Comparison of ENCODE assay signal across 8 mouse cellular contexts in the genomic region with DNA sequence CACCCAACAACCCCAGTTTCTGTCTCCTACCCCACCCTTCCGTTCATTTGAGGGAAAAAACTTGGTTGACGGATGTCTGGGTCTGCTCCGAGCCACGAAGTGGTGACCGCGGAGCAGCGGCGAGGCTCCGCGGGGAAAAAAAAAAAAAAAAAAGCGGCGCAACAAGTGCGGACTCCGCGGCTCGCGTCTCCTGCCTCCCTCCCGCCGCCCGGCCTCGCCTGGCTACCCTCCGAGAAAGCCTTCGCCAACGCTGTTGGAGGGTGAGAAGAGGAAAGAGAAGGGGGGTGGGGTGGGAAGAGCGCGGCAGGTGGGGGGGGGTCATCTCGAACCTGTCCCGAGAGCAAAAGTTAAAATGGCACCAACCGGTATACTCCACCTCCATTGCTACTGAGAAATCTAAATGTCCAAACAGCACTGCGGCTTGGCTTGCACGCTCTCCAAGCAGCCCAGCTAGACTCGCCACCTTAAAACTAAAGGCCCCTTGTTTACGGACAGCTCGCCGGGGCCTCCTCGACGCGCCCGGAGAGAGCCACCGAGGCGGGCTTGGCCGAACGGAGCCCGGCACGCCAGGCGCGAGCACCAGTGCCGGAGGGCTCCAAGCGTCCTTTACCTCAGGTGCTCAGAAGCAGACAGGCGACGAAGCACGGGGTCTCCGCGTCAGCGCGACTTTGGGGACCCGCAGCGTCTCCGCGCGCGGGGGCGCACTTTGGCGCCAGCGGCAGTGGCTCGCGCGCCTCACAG. TPM values are rescaled to one million over a fixed set of nuclear protein-coding genes. Genes with fewer than 3 reads are reported as not detected.
DNase-seq lines count a peak whose midpoint lies in the region; ATAC-seq lines count a peak whose summit lies in the region.

No protein-coding gene starts in this region.

- H3K4me3 ChIP-seq in kidney, embryonic 14.5 days (ENCODE audit: low read length) = peak overlapping the region; percentile 48
- peak overlapping the region; percentile 67 for H3K4me3 ChIP-seq in heart, embryonic 13.5 days
- H3K4me3 ChIP-seq in limb, embryonic 11.5 days (ENCODE audit: low read depth, low read length) = peak overlapping the region; percentile 45
- peak overlapping the region; percentile 47 for H3K4me3 ChIP-seq in neural tube, embryonic 11.5 days (ENCODE audit: low read depth, low read length)

- H3K27ac ChIP-seq in kidney, embryonic 14.5 days (ENCODE audit: low read depth, low read length) = no peak overlapping the region
- H3K27ac ChIP-seq in heart, embryonic 13.5 days (replicated peaks) = peak overlapping the region; percentile 74
- H3K27ac ChIP-seq in limb, embryonic 11.5 days (replicated peaks; ENCODE audit: low read depth, low read length) = no peak overlapping the region
- H3K27ac ChIP-seq in neural tube, embryonic 11.5 days (ENCODE audit: low read depth, low read length) = no peak overlapping the region

- no peak for ATAC-seq in kidney, embryonic 14.5 days (ENCODE audit: low FRiP score, low TSS enrichment)
- no peak for ATAC-seq in heart, embryonic 13.5 days (ENCODE audit: extremely low read depth, insufficient number of reproducible peaks, low FRiP score, low TSS enrichment)
- no peak for ATAC-seq in limb, embryonic 11.5 days (ENCODE audit: insufficient number of reproducible peaks, low FRiP score, low TSS enrichment, low read depth)
- no peak for ATAC-seq in neural tube, embryonic 11.5 days (ENCODE audit: insufficient read depth, low FRiP score, low TSS enrichment)

- peak overlapping the region; percentile 62; the same call in 1 of the 2 replicates for H3K9ac ChIP-seq in kidney, embryonic 14.5 days (ENCODE audit: low read depth, low read length)
- peak overlapping the region; percentile 84 for H3K9ac ChIP-seq in heart, embryonic 13.5 days
- peak overlapping the region; percentile 13; the same call in 1 of the 2 replicates for H3K9ac ChIP-seq in limb, embryonic 11.5 days (ENCODE audit: low read length)
- H3K9ac ChIP-seq in neural tube, embryonic 11.5 days (ENCODE audit: low read length) = no peak overlapping the region; the same call in 1 of the 2 replicates

- no peaks in the 10 kb centered on the region for H3K36me3 ChIP-seq in kidney, embryonic 14.5 days (ENCODE audit: control insufficient read depth, insufficient read depth, low read length)
- H3K36me3 ChIP-seq in heart, embryonic 13.5 days = peaks cover 11% of the 10 kb centered on the region
- H3K36me3 ChIP-seq in limb, embryonic 11.5 days (ENCODE audit: control insufficient read depth, insufficient read depth, low read length) = no peaks in the 10 kb centered on the region
- no peaks in the 10 kb centered on the region for H3K36me3 ChIP-seq in neural tube, embryonic 11.5 days (ENCODE audit: control insufficient read depth, insufficient read depth, low read length)

- H3K4me2 ChIP-seq in kidney, embryonic 14.5 days (replicated peaks; ENCODE audit: low read depth, low read length) = peak overlapping the region; percentile 71
- H3K4me2 ChIP-seq in heart, embryonic 13.5 days = peak overlapping the region; percentile 77
- H3K4me2 ChIP-seq in limb, embryonic 11.5 days (ENCODE audit: low read depth, severe bottlenecking) = peak overlapping the region; percentile 82
- peak overlapping the region; percentile 78 for H3K4me2 ChIP-seq in neural tube, embryonic 11.5 days (ENCODE audit: low read depth)

- DNase-seq in kidney, adult 11 months = no peak
- DNase-seq in adrenal gland, postnatal 36 days = peak; percentile 15 to 20
- peak; percentile 51 for DNase-seq in limb, embryonic 11.5 days (ENCODE audit: low spot score)
- no peak for DNase-seq in neural tube, embryonic 11.5 days (ENCODE audit: low spot score)
- no peak for DNase-seq in T-cell, adult 2 months (ENCODE audit: low spot score)
- DNase-seq in layer of hippocampus, postnatal 25 days (ENCODE audit: extremely low spot score in 1 of 2, low spot score in 1 of 2) = no peak

- H3K27me3 ChIP-seq in kidney, embryonic 14.5 days (ENCODE audit: control insufficient read depth, insufficient read depth, low read length) = peaks cover 21% of the 10 kb centered on the region
- peaks cover 82% of the 10 kb centered on the region for H3K27me3 ChIP-seq in heart, embryonic 13.5 days (replicated peaks)
- H3K27me3 ChIP-seq in limb, embryonic 11.5 days (ENCODE audit: control insufficient read depth, insufficient read depth, low read length) = peaks cover 40% of the 10 kb centered on the region
- peaks cover 46% of the 10 kb centered on the region for H3K27me3 ChIP-seq in neural tube, embryonic 11.5 days (ENCODE audit: control insufficient read depth, insufficient read depth, low read length)

- 24% methylated on average over 57 of the region's 68 CpGs for WGBS in kidney, embryonic 14.5 days
- 10% methylated on average over 42 of the region's 68 CpGs for WGBS in heart, embryonic 13.5 days
- WGBS in limb, embryonic 11.5 days = 12% methylated on average over 62 of the region's 68 CpGs
- 15% methylated on average over 55 of the region's 68 CpGs for WGBS in neural tube, embryonic 11.5 days

- no peaks in the 10 kb centered on the region for H3K9me3 ChIP-seq in kidney, embryonic 14.5 days (ENCODE audit: control insufficient read depth, low read length)
- H3K9me3 ChIP-seq in heart, embryonic 13.5 days = no peaks in the 10 kb centered on the region
- H3K9me3 ChIP-seq in limb, embryonic 11.5 days (ENCODE audit: control insufficient read depth, low read length) = no peaks in the 10 kb centered on the region
- H3K9me3 ChIP-seq in neural tube, embryonic 11.5 days (ENCODE audit: control insufficient read depth, low read length) = no peaks in the 10 kb centered on the region

- H3K4me1 ChIP-seq in kidney, embryonic 14.5 days (ENCODE audit: control insufficient read depth, insufficient read depth, low read length) = no peaks in the 10 kb centered on the region
- H3K4me1 ChIP-seq in heart, embryonic 13.5 days = 0 out of 2 replicates have a peak, but pooled peaks cover 4% of the 10 kb centered on the region
- no peaks in the 10 kb centered on the region for H3K4me1 ChIP-seq in limb, embryonic 11.5 days (ENCODE audit: control insufficient read depth, insufficient read depth, low read length)
- H3K4me1 ChIP-seq in neural tube, embryonic 11.5 days (ENCODE audit: control insufficient read depth, insufficient read depth, low read length) = no peaks in the 10 kb centered on the region

RNA-seq across cellular contexts. Expression of a gene that starts 1.7 kb away (rescaled TPM):
- polyA plus RNA-seq in kidney, embryonic 14.5 days (2014; fragmentation: Nextera tagmentation; extraction: Ambion mirVana) = 167 and 188 TPM in 2 replicates
- 10 to 100 TPM in 1 of 2 experiments, under 1 TPM in 1; 0.92 to 22.8 TPM for total RNA-seq in adrenal gland, postnatal 36 days (2021)
- 644 and 701 TPM in 2 replicates for polyA plus RNA-seq in heart, embryonic 13.5 days (2015; fragmentation: Nextera tagmentation; extraction: Ambion mirVana)
- 28.7 and 30.4 TPM in 2 replicates for polyA plus RNA-seq in limb, embryonic 11.5 days (2014; fragmentation: Nextera tagmentation; extraction: Ambion mirVana)
- 4.4 and 6.0 TPM in 2 replicates for polyA plus RNA-seq in neural tube, embryonic 11.5 days (2014; fragmentation: Nextera tagmentation; extraction: Ambion mirVana)
- total RNA-seq in layer of hippocampus, postnatal 25 days (2021) = 1 to 10 TPM; 1.1 to 2.0 TPM

Comparison
In these comparisons a context has a peak if more than half of its experiments do, and no peak if none do; other contexts are left out.
1. DNase-seq: peak in adrenal gland, postnatal 36 days (2 of 2) and limb, embryonic 11.5 days (single experiment); none in kidney, adult 11 months (single experiment), neural tube, embryonic 11.5 days (single experiment), T-cell, adult 2 months (single experiment) and layer of hippocampus, postnatal 25 days (0 of 2).
2. Peak in every context shown above with its lines, with median percentiles within 50 percentile points of each other: H3K4me2 ChIP-seq and H3K4me3 ChIP-seq.